ENCODE assay signal across 8 mouse cellular contexts in the genomic region with DNA sequence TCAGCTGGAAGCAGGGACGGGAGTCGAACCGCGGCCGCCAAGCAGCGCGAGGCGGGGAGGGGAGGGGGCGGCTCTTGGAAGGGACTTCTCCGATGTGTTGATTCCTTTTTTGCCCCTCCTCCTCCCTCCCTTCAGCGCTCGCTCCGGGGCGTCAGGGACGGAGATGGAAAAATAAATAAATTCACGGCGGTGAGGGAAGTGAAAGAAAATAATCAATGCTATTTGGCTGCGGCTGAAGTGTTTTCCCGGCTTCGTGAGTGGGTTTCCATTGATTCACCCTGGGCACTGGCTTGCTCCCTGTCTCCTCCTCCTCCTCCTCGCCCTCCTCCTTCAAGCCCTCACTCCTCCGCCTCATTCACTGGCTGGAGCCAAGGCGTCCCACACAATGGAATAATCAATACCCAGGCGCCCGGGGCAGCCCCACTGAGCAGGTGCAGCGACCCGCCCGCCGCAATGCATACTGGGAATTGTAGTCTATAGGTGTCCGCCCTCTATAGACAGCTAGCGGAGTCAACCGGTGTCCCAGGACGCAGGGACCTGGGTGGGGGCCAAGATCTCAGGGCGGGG. TPM values are rescaled to one million over a fixed set of nuclear protein-coding genes. Genes with fewer than 3 reads are reported as not detected.
DNase-seq lines count a peak whose midpoint lies in the region; ATAC-seq and TF ChIP-seq lines count a peak whose summit lies in the region.

TSS of gene Zfhx2 (minus strand) at position 314 of the 567 bp plus-strand sequence.

- WGBS in forebrain, embryonic 15.5 days: under 1% methylated on average over 34 of the region's 34 CpGs
- WGBS in lung, embryonic 14.5 days: under 1% methylated on average over 34 of the region's 34 CpGs
- under 1% methylated on average over 34 of the region's 34 CpGs for WGBS in olfactory bulb, adult 2 months
- WGBS in thymus, adult 2 months: under 1% methylated on average over 34 of the region's 34 CpGs

- H3K9me3 ChIP-seq in forebrain, embryonic 15.5 days: no peaks in the 10 kb centered on the region
- H3K9me3 ChIP-seq in lung, embryonic 14.5 days (ENCODE audit: low read depth, low read length): no peaks in the 10 kb centered on the region

- peak; percentile 97 for DNase-seq in ES-CJ7 (ENCODE audit: low read depth, low spot score)
- DNase-seq in cerebellum, adult 11 months: peak; percentile 95
- DNase-seq in heart, postnatal 36 days: peak; percentile 87
- DNase-seq in layer of hippocampus, adult 2 months (ENCODE audit: low spot score in 2 of 2): peak; percentile 96 to 98
- peak; percentile 92 for DNase-seq in lung, embryonic 14.5 days
- peak; percentile 94 for DNase-seq in thymus, adult 2 months

- peak; percentile 92 for ATAC-seq in forebrain, embryonic 15.5 days (replicated peaks)
- peak; percentile 84 for ATAC-seq in lung, embryonic 14.5 days (ENCODE audit: insufficient read depth)

- peak within 1 kb of the TSS; percentile 97 for H3K9ac ChIP-seq in forebrain, embryonic 15.5 days (replicated peaks)
- peak within 1 kb of the TSS; percentile 68 for H3K9ac ChIP-seq in lung, embryonic 14.5 days

- 0 out of 2 replicates have a peak, but pooled peaks have one; percentile 28 for TF ChIP-seq POLR2A in olfactory bulb, adult 2 months (IDR thresholded peaks at IDR 0.05; ENCODE audit: insufficient read depth, low read depth, low read length)
- no peak for TF ChIP-seq POLR2A in thymus, adult 2 months (IDR thresholded peaks at IDR 0.05; ENCODE audit: control insufficient read depth, extremely low read depth, insufficient read depth, low read length, poor library complexity)

- no peaks in the 10 kb centered on the region for H3K36me3 ChIP-seq in forebrain, embryonic 15.5 days
- H3K36me3 ChIP-seq in lung, embryonic 14.5 days (ENCODE audit: insufficient read depth): no peaks in the 10 kb centered on the region
- no peaks in the 10 kb centered on the region for H3K36me3 ChIP-seq in thymus, adult 2 months (ENCODE audit: control insufficient read depth, insufficient read depth, low read length)

- H3K4me3 ChIP-seq in forebrain, embryonic 15.5 days: peak within 1 kb of the TSS; percentile 88
- peak within 1 kb of the TSS; percentile 85 for H3K4me3 ChIP-seq in layer of hippocampus, adult 2 months
- peak within 1 kb of the TSS; percentile 54 for H3K4me3 ChIP-seq in lung, embryonic 14.5 days (ENCODE audit: low read depth, low read length)
- peak within 1 kb of the TSS; percentile 86 for H3K4me3 ChIP-seq in olfactory bulb, adult 2 months (ENCODE audit: insufficient read depth, low read depth, low read length)
- peak within 1 kb of the TSS; percentile 64 for H3K4me3 ChIP-seq in thymus, adult 2 months (ENCODE audit: control insufficient read depth, insufficient read depth, low read length)

- H3K27me3 ChIP-seq in forebrain, embryonic 15.5 days: no peaks in the 10 kb centered on the region
- H3K27me3 ChIP-seq in lung, embryonic 14.5 days (ENCODE audit: insufficient read depth, low read length): no peaks in the 10 kb centered on the region
- no peaks in the 10 kb centered on the region for H3K27me3 ChIP-seq in thymus, adult 2 months (ENCODE audit: control insufficient read depth, insufficient read depth, low read length)

- peaks cover 73% of the 10 kb centered on the region for H3K4me1 ChIP-seq in forebrain, embryonic 15.5 days
- peaks cover 12% of the 10 kb centered on the region for H3K4me1 ChIP-seq in lung, embryonic 14.5 days (ENCODE audit: insufficient read depth)
- peaks cover 28% of the 10 kb centered on the region for H3K4me1 ChIP-seq in olfactory bulb, adult 2 months (ENCODE audit: control insufficient read depth, insufficient read depth, low read length)
- H3K4me1 ChIP-seq in thymus, adult 2 months (replicated peaks; ENCODE audit: control insufficient read depth, insufficient read depth, low read length): peaks cover 19% of the 10 kb centered on the region

- peak; percentile 59 for TF ChIP-seq CTCF in layer of hippocampus, adult 2 months (conservative IDR thresholded peaks at IDR 0.05)
- no peak for TF ChIP-seq CTCF in lung, embryonic 14.5 days (IDR thresholded peaks at IDR 0.05; ENCODE audit: low read depth)
- no peak for TF ChIP-seq CTCF in olfactory bulb, adult 2 months (IDR thresholded peaks at IDR 0.05; ENCODE audit: insufficient read depth, low read depth, low read length)
- no peak for TF ChIP-seq CTCF in thymus, adult 2 months (IDR thresholded peaks at IDR 0.05; ENCODE audit: borderline replicate concordance, control insufficient read depth, extremely low read depth, insufficient read depth, low read length, poor library complexity)

- peak within 1 kb of the TSS; percentile 90 for H3K4me2 ChIP-seq in forebrain, embryonic 15.5 days (replicated peaks)
- peak within 1 kb of the TSS; percentile 77 for H3K4me2 ChIP-seq in lung, embryonic 14.5 days

- peak within 1 kb of the TSS; percentile 97 for H3K27ac ChIP-seq in forebrain, embryonic 15.5 days (replicated peaks)
- peak within 1 kb of the TSS; percentile 96 for H3K27ac ChIP-seq in layer of hippocampus, adult 2 months
- H3K27ac ChIP-seq in lung, embryonic 14.5 days (ENCODE audit: low read depth): peak within 1 kb of the TSS; percentile 66
- H3K27ac ChIP-seq in olfactory bulb, adult 2 months (ENCODE audit: insufficient read depth, low read depth, low read length): peak within 1 kb of the TSS; percentile 93
- H3K27ac ChIP-seq in thymus, adult 2 months (ENCODE audit: control insufficient read depth, insufficient read depth, low read length): no peak within 1 kb of the TSS

- intact Hi-C loops in heart, postnatal 36 days (cut with DNase I): no loop called here

RNA-seq across cellular contexts. Expression of gene Zfhx2, which starts in this region (rescaled TPM):
- 27.4 and 30.6 TPM in 2 replicates for polyA plus RNA-seq in forebrain, embryonic 15.5 days (2015; fragmentation: Nextera tagmentation; extraction: Ambion mirVana)
- 1 to 10 TPM; 3.4 to 3.9 TPM for total RNA-seq in heart, postnatal 36 days (2021)
- 10 to 100 TPM; 55.5 to 67.3 TPM for total RNA-seq in layer of hippocampus, adult 2 months (2021)
- polyA plus RNA-seq in lung, embryonic 14.5 days (2014; fragmentation: Nextera tagmentation; extraction: Ambion mirVana): 3.4 and 3.5 TPM in 2 replicates
- not detected in 2 replicates for polyA plus RNA-seq in olfactory bulb, adult 2 months (2012; ENCODE audit: insufficient read depth, insufficient read length, low replicate concordance, missing spikeins)
- 6.3 and 6.6 TPM in 2 replicates for polyA plus RNA-seq in thymus, adult 2 months (2012; rRNA removed)

Comparison
In these comparisons a context has a peak if more than half of its experiments do, and no peak if none do; other contexts are left out.
1. RNA of gene Zfhx2 (total RNA-seq): 55.5 to 67.3 TPM in layer of hippocampus, adult 2 months; 3.4 to 3.9 TPM in heart, postnatal 36 days; every median in the first group is over 10 times any median in the second.
2. Peak in every context shown above with its lines, with median percentiles within 50 percentile points of each other: DNase-seq and H3K4me3 ChIP-seq.